ENCODE assay signal across 8 mouse cellular contexts in genomic region chr7:100663190-100663589, GRCm38 (mm10). TPM values are rescaled to one million over a fixed set of nuclear protein-coding genes. Genes with fewer than 3 reads are reported as not detected.
A peak's percentile ranks its signal among the peaks of the same experiment; 100 is the strongest.
DNase-seq lines count a peak whose midpoint lies in the region; ATAC-seq and TF ChIP-seq lines count a peak whose summit lies in the region.

No protein-coding gene starts in this region.

- H3K9me3 ChIP-seq in heart, embryonic 12.5 days (replicated peaks) = no peaks in the 10 kb centered on the region
- H3K9me3 ChIP-seq in kidney, embryonic 16.5 days (ENCODE audit: low read length) = no peaks in the 10 kb centered on the region

- H3K79me2 ChIP-seq in liver, adult 2 months (ENCODE audit: control insufficient read depth, insufficient read depth, low read length) = no peaks in the 10 kb centered on the region
- no peaks in the 10 kb centered on the region for H3K79me2 ChIP-seq in myocyte (ENCODE audit: control insufficient read depth, insufficient read depth)

- no peaks in the 10 kb centered on the region for H3K36me3 ChIP-seq in heart, embryonic 12.5 days
- H3K36me3 ChIP-seq in kidney, embryonic 16.5 days (ENCODE audit: insufficient read depth, low read length) = no peaks in the 10 kb centered on the region
- H3K36me3 ChIP-seq in liver, adult 2 months (ENCODE audit: control insufficient read depth, insufficient read depth, low read length) = no peaks in the 10 kb centered on the region
- no peaks in the 10 kb centered on the region for H3K36me3 ChIP-seq in myocyte (ENCODE audit: control insufficient read depth, insufficient read depth)

- peak; percentile 80 to 82 for DNase-seq in B cell, adult 2 months
- DNase-seq in liver, adult 2 months (ENCODE audit: extremely low read depth, low read depth, low spot score) = peak; percentile 85
- DNase-seq in spleen, postnatal 4 days (ENCODE audit: low spot score in 2 of 2) = peak; percentile 79 to 91

- no peak overlapping the region for H3ac ChIP-seq in myocyte (ENCODE audit: control insufficient read depth, insufficient read length)

- peak; percentile 90 for ATAC-seq in erythroblast, adult 5-6 weeks (replicated peaks; ENCODE audit: low FRiP score, poor library complexity, severe bottlenecking)
- peak; percentile 82; the same call in 1 of the 2 replicates for ATAC-seq in heart, embryonic 12.5 days (ENCODE audit: insufficient number of reproducible peaks, low FRiP score)
- ATAC-seq in kidney, embryonic 16.5 days (ENCODE audit: low FRiP score, low TSS enrichment) = peak; percentile 93

- TF ChIP-seq POLR2A in bone marrow macrophage, adult 2 months (IDR thresholded peaks at IDR 0.05; ENCODE audit: borderline replicate concordance, low read depth, low read length) = no peak
- no peak for TF ChIP-seq POLR2A in liver, adult 2 months (IDR thresholded peaks at IDR 0.05; ENCODE audit: extremely low read depth, insufficient read depth, low read length)
- no peak for TF ChIP-seq POLR2A in myocyte (IDR thresholded peaks at IDR 0.05; ENCODE audit: insufficient read length, low read depth)

- TF ChIP-seq CTCF in bone marrow macrophage, adult 2 months (IDR thresholded peaks at IDR 0.05; ENCODE audit: low read depth, low read length) = peak; percentile 85
- peak; percentile 97 for TF ChIP-seq CTCF in liver, adult 2 months (IDR thresholded peaks at IDR 0.05; ENCODE audit: low read depth, low read length)

- H3K27ac ChIP-seq in bone marrow macrophage, adult 2 months (ENCODE audit: insufficient read depth, low read depth, low read length) = no peak overlapping the region
- no peak overlapping the region for H3K27ac ChIP-seq in heart, embryonic 12.5 days (ENCODE audit: poor library complexity, severe bottlenecking)
- H3K27ac ChIP-seq in kidney, embryonic 16.5 days (ENCODE audit: low read length) = peak overlapping the region; percentile 66; the same call in 1 of the 2 replicates
- no peak overlapping the region for H3K27ac ChIP-seq in liver, adult 2 months (replicated peaks; ENCODE audit: insufficient read depth, low read depth, low read length)

- no peak overlapping the region for H3K4me3 ChIP-seq in bone marrow macrophage, adult 2 months (ENCODE audit: insufficient read depth, low read length)
- H3K4me3 ChIP-seq in heart, embryonic 12.5 days = 0 out of 2 replicates have a peak overlapping the region, but pooled peaks have one; percentile 3
- peak overlapping the region; percentile 11 for H3K4me3 ChIP-seq in kidney, embryonic 16.5 days (ENCODE audit: low read length)
- no peak overlapping the region for H3K4me3 ChIP-seq in liver, adult 2 months (ENCODE audit: insufficient read depth, low read depth, low read length)
- peak overlapping the region; percentile 4 for H3K4me3 ChIP-seq in myocyte

- H3K4me1 ChIP-seq in bone marrow macrophage, adult 2 months (ENCODE audit: control insufficient read depth, insufficient read depth, low read length) = peaks cover 13% of the 10 kb centered on the region
- H3K4me1 ChIP-seq in heart, embryonic 12.5 days (replicated peaks) = peaks cover 20% of the 10 kb centered on the region
- H3K4me1 ChIP-seq in kidney, embryonic 16.5 days (ENCODE audit: insufficient read depth, low read length) = peaks cover 16% of the 10 kb centered on the region
- no peaks in the 10 kb centered on the region for H3K4me1 ChIP-seq in liver, adult 2 months (ENCODE audit: control insufficient read depth, insufficient read depth, low read length)

- WGBS in heart, embryonic 12.5 days = 2% methylated on average over 13 of the region's 13 CpGs
- under 1% methylated on average over 13 of the region's 13 CpGs for WGBS in kidney, embryonic 16.5 days
- under 1% methylated on average over 13 of the region's 13 CpGs for WGBS in liver, adult 2 months

- H3K27me3 ChIP-seq in heart, embryonic 12.5 days (replicated peaks) = no peaks in the 10 kb centered on the region
- H3K27me3 ChIP-seq in kidney, embryonic 16.5 days (ENCODE audit: insufficient read depth, low read length) = no peaks in the 10 kb centered on the region
- H3K27me3 ChIP-seq in liver, adult 2 months (ENCODE audit: control insufficient read depth, insufficient read depth, low read length) = no peaks in the 10 kb centered on the region
- H3K27me3 ChIP-seq in myocyte (ENCODE audit: control insufficient read depth, insufficient read depth, insufficient read length) = no peaks in the 10 kb centered on the region

- H3K4me2 ChIP-seq in heart, embryonic 12.5 days = peak overlapping the region; percentile 49
- H3K4me2 ChIP-seq in kidney, embryonic 16.5 days (replicated peaks; ENCODE audit: low read depth, low read length) = peak overlapping the region; percentile 43
- peak overlapping the region; percentile 84 for H3K4me2 ChIP-seq in myocyte (ENCODE audit: low read depth)

- no peak overlapping the region for H3K9ac ChIP-seq in heart, embryonic 12.5 days
- H3K9ac ChIP-seq in kidney, embryonic 16.5 days (replicated peaks; ENCODE audit: low read length) = 0 out of 2 replicates have a peak overlapping the region, but pooled peaks have one; percentile 37
- no peak overlapping the region for H3K9ac ChIP-seq in liver, adult 2 months (ENCODE audit: low read depth, low read length)

TF ChIP-seq in myocyte, 11 proteins besides CTCF, POLR2A, EP300 and RAD21:
- TF ChIP-seq MYOD1 (IDR thresholded peaks at IDR 0.05; ENCODE audit: control insufficient read depth in 1 of 3, insufficient read length in 2 of 3, low read depth in 2 of 3) (peak; percentile 64 to 95 (median 94)), USF1 (IDR thresholded peaks at IDR 0.05; ENCODE audit: low read depth) (no peak), MAX (IDR thresholded peaks at IDR 0.05; ENCODE audit: low read depth) (no peak), MYOG (IDR thresholded peaks at IDR 0.05; ENCODE audit: control insufficient read depth in 1 of 3, insufficient read depth in 1 of 3, insufficient read length in 2 of 3, low read depth in 2 of 3) (peak; percentile 71 to 93 (median 82)), TCF12 (IDR thresholded peaks at IDR 0.05; ENCODE audit: insufficient read depth, poor library complexity, severe bottlenecking) (peak; percentile 36)

RNA-seq across cellular contexts. Expression of gene Plekhb1, which starts 1.0 kb away (rescaled TPM):
- polyA plus RNA-seq in bone marrow macrophage, adult 2 months (2012; ENCODE audit: insufficient read depth, insufficient read length, missing spikeins) = not detected in 2 replicates
- not detected in 2 replicates for total RNA-seq in erythroblast, adult 5-6 weeks (2015; ENCODE audit: low replicate concordance)
- total RNA-seq in erythroblast, adult 5-6 weeks (2017; ENCODE audit: low replicate concordance) = not detected in 2 replicates
- 1.4 and 1.9 TPM in 2 replicates for polyA plus RNA-seq in heart, embryonic 12.5 days (2016; fragmentation: Nextera tagmentation; extraction: Ambion mirVana)
- polyA plus RNA-seq in kidney, embryonic 16.5 days (2015; fragmentation: Nextera tagmentation; extraction: Ambion mirVana) = 4.3 and 4.9 TPM in 2 replicates
- 10.4 and 22.3 TPM in 2 replicates for total RNA-seq in liver, adult 2 months (2014; rRNA removed)
- polyA plus RNA-seq in liver, adult 2 months (2012; rRNA removed) = 37.6 and 41.4 TPM in 2 replicates
- 1.9 TPM for polyA plus RNA-seq in myocyte (2012; fragmentation: generic; extraction: Trizol)

RNA-seq across cellular contexts. Expression of gene Fam168a, which starts 43.2 kb away (rescaled TPM):
- polyA plus RNA-seq in bone marrow macrophage, adult 2 months (2012; ENCODE audit: insufficient read depth, insufficient read length, missing spikeins) = 30.6 and 32.1 TPM in 2 replicates
- total RNA-seq in erythroblast, adult 5-6 weeks (2015; ENCODE audit: low replicate concordance) = 7.9 and 8.1 TPM in 2 replicates
- 3.4 and 5.9 TPM in 2 replicates for total RNA-seq in erythroblast, adult 5-6 weeks (2017; ENCODE audit: low replicate concordance)
- 31.4 and 31.6 TPM in 2 replicates for polyA plus RNA-seq in heart, embryonic 12.5 days (2016; fragmentation: Nextera tagmentation; extraction: Ambion mirVana)
- 35.2 and 41.0 TPM in 2 replicates for polyA plus RNA-seq in kidney, embryonic 16.5 days (2015; fragmentation: Nextera tagmentation; extraction: Ambion mirVana)
- total RNA-seq in liver, adult 2 months (2014; rRNA removed) = 7.4 and 11.5 TPM in 2 replicates
- 32.0 and 38.5 TPM in 2 replicates for polyA plus RNA-seq in liver, adult 2 months (2012; rRNA removed)
- 21.7 TPM for polyA plus RNA-seq in myocyte (2012; fragmentation: generic; extraction: Trizol)

RNA-seq across cellular contexts. Expression of gene Mrpl48, which starts 55.1 kb away (rescaled TPM):
- polyA plus RNA-seq in bone marrow macrophage, adult 2 months (2012; ENCODE audit: insufficient read depth, insufficient read length, missing spikeins) = 59.3 and 60.3 TPM in 2 replicates
- total RNA-seq in erythroblast, adult 5-6 weeks (2015; ENCODE audit: low replicate concordance) = 3.5 and 27.4 TPM in 2 replicates
- total RNA-seq in erythroblast, adult 5-6 weeks (2017; ENCODE audit: low replicate concordance) = 7.1 and 40.0 TPM in 2 replicates
- 74.3 and 76.2 TPM in 2 replicates for polyA plus RNA-seq in heart, embryonic 12.5 days (2016; fragmentation: Nextera tagmentation; extraction: Ambion mirVana)
- polyA plus RNA-seq in kidney, embryonic 16.5 days (2015; fragmentation: Nextera tagmentation; extraction: Ambion mirVana) = 81.5 and 82.3 TPM in 2 replicates
- 24.6 and 29.1 TPM in 2 replicates for total RNA-seq in liver, adult 2 months (2014; rRNA removed)
- polyA plus RNA-seq in liver, adult 2 months (2012; rRNA removed) = 9.4 and 9.5 TPM in 2 replicates
- 34.4 TPM for polyA plus RNA-seq in myocyte (2012; fragmentation: generic; extraction: Trizol)

RNA-seq across cellular contexts. Expression of gene Rab6a, which starts 56.0 kb away (rescaled TPM):
- polyA plus RNA-seq in bone marrow macrophage, adult 2 months (2012; ENCODE audit: insufficient read depth, insufficient read length, missing spikeins) = 71.7 and 74.1 TPM in 2 replicates
- 60.5 and 60.6 TPM in 2 replicates for total RNA-seq in erythroblast, adult 5-6 weeks (2015; ENCODE audit: low replicate concordance)
- 62.5 and 81.7 TPM in 2 replicates for total RNA-seq in erythroblast, adult 5-6 weeks (2017; ENCODE audit: low replicate concordance)
- 122 and 124 TPM in 2 replicates for polyA plus RNA-seq in heart, embryonic 12.5 days (2016; fragmentation: Nextera tagmentation; extraction: Ambion mirVana)
- polyA plus RNA-seq in kidney, embryonic 16.5 days (2015; fragmentation: Nextera tagmentation; extraction: Ambion mirVana) = 88.3 and 91.1 TPM in 2 replicates
- 30.4 and 33.0 TPM in 2 replicates for total RNA-seq in liver, adult 2 months (2014; rRNA removed)
- 13.2 and 13.5 TPM in 2 replicates for polyA plus RNA-seq in liver, adult 2 months (2012; rRNA removed)
- 48.5 TPM for polyA plus RNA-seq in myocyte (2012; fragmentation: generic; extraction: Trizol)

Comparison
In these comparisons a context has a peak if more than half of its experiments do, and no peak if none do; other contexts are left out.
1. H3K4me3 ChIP-seq: peak in heart, embryonic 12.5 days (single experiment), kidney, embryonic 16.5 days (single experiment) and myocyte (single experiment); none in bone marrow macrophage, adult 2 months (single experiment) and liver, adult 2 months (single experiment).
2. Peak in every context shown above with its lines, with median percentiles within 50 percentile points of each other: DNase-seq, ATAC-seq and H3K4me2 ChIP-seq.